Mouse (Mus musculus): Measurements from ENCODE around the gene Gpd1l. TPM values are rescaled to one million over a fixed set of nuclear protein-coding genes. Genes with fewer than 3 reads are reported as not detected.
"Not testable (repeated sequence)": the region's sequence is repeated elsewhere in the genome, so short reads cannot be mapped to it uniquely, and the experiment has no call there.

Gpd1l gene
- 10 to 100 TPM in 3 of 26 experiments, 1 to 10 TPM in 19, under 1 TPM in 4; 0.43 to 13.0 (median 4.0) TPM for total RNA-seq (2018; cell fraction: chromatin; rRNA removed)
- total RNA-seq (2018; cell fraction: cytosol; rRNA removed), result 10 to 100 TPM; 11.9 to 29.5 (median 18.0) TPM
- total RNA-seq (2018; cell fraction: nucleus; rRNA removed), result 10 to 100 TPM in 16 of 26 experiments, 1 to 10 TPM in 10; 5.1 to 25.6 (median 10.7) TPM
- polyA plus RNA-seq (2018), result 19.9 to 26.2 TPM (median 23.2 TPM) in 3 replicates

- WGBS (ENCODE audit: missing documents), result under 1% methylated on average over 30 of the region's 30 CpGs
- Histone ChIP-seq H3K27ac (no peak within 1 kb of the TSS), H3K79me2 (ENCODE audit: inconsistent target) (peaks cover 37% of the 10 kb centered on the region), H3K4me3 (ENCODE audit: inconsistent target) (peak within 1 kb of the TSS; percentile 65), H3K36me3 (ENCODE audit: inconsistent target) (no peaks in the 10 kb centered on the region)
Measured at GRCm38 (mm10) chr9:114933723-114934171, at the start of gene Gpd1l. Gene Gpd1l, minus strand, starts transcription at chr9:114933987.

DNA sequence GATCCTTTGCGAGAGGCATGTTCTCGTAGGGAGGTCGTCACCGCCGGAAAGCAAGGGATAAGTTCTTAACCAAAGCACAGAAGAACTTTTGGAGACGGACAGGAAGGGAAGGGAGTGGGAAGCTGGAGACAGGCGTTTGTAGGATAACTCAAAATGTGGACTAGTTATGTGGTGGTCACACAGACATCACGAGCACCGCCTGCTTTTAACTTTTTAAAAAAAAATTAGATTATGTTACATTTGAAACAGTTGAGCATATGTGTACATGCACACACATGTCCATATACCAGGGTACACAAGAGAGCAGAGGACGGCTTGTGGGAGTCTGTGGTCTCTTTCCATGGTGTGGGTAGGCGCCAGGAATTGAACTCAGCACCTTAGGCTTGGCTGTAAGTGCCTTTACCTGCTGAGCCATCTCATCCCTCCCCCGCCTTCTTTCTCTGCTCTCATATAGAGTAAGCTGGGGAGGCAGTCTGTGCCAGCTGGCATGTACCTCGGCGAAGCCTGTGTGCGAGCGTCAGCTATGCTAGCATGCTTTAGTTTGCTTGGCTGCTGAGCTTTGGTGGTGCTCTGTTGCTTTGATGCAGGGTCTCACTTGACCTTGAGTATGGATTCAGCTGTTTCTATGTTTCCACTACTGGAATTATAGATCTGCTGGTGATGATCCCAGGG, 49.0 kb upstream of the Gpd1l start, which contains the start of gene Rps27rt:
Gene Rps27rt (minus strand): TSS at position 51 of the 672 bp plus-strand sequence.
- H3K27ac ChIP-seq, result no peak within 1 kb of the TSS
- H3K79me2 ChIP-seq (ENCODE audit: inconsistent target), result no peaks in the 10 kb centered on the region
- H3K4me3 ChIP-seq (ENCODE audit: inconsistent target), result no peak within 1 kb of the TSS
- H3K36me3 ChIP-seq (ENCODE audit: inconsistent target), result no peaks in the 10 kb centered on the region
- 92% methylated on average over 16 of the region's 16 CpGs for WGBS (ENCODE audit: missing documents)

DNA sequence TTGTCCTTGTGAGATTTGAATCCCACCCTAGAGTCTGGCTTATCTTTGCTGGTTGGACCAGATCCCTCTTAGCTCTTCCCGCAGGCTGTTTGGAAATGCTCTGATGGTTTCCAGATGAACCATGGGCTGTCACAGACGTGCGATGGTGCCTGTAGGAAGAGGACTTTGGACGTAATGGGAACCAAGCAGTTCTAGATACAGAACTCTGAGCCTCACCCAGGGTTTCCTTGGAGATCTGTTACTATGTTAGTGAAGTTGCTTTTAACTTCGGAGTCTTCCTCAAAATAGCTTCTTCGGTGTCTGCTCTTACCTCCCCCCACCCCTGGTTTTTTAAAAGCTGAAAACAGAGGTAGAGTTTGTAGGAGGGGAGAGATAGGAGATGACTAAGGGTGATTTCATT, 46.2 kb upstream of the Gpd1l start:
- H3K79me2 ChIP-seq (ENCODE audit: inconsistent target), result no peaks in the 10 kb centered on the region
- H3K4me3 ChIP-seq (ENCODE audit: inconsistent target), result no peak overlapping the region
- WGBS (ENCODE audit: missing documents), result 73% methylated on average over 6 of the region's 6 CpGs
- no peak overlapping the region for H3K27ac ChIP-seq
- no peaks in the 10 kb centered on the region for H3K36me3 ChIP-seq (ENCODE audit: inconsistent target)

DNA sequence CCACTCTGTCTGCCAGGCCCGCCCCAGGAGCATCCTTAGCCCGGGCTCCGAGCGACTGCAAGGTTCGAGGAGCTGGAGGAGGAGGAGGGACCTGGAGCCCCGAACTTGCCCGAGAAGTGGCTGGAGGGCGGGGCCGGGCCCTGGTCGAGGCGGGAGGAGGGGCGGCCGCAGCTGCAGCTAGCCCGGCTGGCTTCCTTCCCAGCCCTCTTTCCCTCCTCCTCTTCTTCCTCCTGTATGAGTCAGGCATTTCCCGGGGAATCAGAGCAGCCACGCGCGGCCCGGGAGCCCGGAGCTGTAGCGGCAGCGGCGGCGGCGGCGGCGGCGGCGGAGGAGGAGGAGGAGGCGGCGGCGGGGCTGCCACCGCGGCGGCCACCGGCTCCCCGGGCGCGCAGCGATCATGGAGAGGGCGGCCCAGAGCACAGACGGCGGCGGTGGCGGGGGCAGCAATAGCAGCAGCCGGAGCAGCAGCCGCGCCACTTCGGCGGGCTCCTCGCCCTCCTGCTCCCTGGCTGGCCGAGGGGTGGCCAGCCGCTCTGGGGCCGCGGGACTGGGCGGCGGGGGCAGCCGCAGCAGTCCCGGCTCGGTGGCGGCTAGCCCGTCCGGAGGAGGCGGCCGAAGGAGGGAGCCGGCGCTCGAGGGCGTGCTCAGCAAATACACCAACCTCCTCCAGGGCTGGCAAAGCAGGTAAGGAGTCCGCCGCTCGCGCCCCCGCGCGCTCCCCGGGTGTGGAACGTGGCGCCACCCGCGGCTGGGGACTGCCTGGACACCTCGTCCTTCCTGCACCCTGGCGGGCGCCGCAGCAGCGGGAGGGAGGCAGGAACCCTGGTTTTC, 44.7 kb upstream of the Gpd1l start, which contains the start of gene Osbpl10:
Gene Osbpl10 (plus strand): TSS at position 289 of the 831 bp plus-strand sequence.
- no peaks in the 10 kb centered on the region for H3K36me3 ChIP-seq (ENCODE audit: inconsistent target)
- H3K27ac ChIP-seq, result no peak within 1 kb of the TSS
- no peaks in the 10 kb centered on the region for H3K79me2 ChIP-seq (ENCODE audit: inconsistent target)
- 2% methylated on average over 82 of the region's 86 CpGs for WGBS (ENCODE audit: missing documents)
- H3K4me3 ChIP-seq (ENCODE audit: inconsistent target), result no peak within 1 kb of the TSS

- WGBS (ENCODE audit: missing documents), result 20% methylated on average over 31 of the region's 31 CpGs
- H3K4me3 ChIP-seq (ENCODE audit: inconsistent target), result no peak overlapping the region
- H3K27ac ChIP-seq, result no peak overlapping the region
Measured at GRCm38 (mm10) chr9:114977461-114978280, 43.9 kb upstream of the Gpd1l start.

DNA sequence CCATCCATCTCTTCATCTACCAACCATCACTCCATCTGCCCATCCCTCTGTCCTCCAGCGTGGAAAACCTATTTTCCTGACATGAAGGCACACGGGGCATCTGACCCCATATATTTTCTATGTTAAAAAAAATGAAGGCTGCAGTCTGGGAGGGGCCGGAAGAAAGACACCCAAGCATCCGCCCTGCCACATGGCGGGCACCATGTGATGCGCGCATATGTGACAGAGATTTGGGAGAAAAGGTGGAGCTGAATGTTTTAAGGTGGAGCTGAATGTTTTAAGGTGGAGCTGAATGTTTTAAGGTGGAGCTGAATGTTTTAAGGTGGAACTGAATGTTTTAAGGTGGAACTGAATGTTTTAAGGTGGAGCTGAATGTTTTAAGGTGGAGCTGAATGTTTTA, 32.5 kb upstream of the Gpd1l start:
- not testable (repeated sequence) for H3K27ac ChIP-seq; H3K4me3 ChIP-seq (ENCODE audit: inconsistent target); H3K36me3 ChIP-seq (ENCODE audit: inconsistent target); H3K79me2 ChIP-seq (ENCODE audit: inconsistent target)
- WGBS (ENCODE audit: missing documents), result 84% methylated on average over 7 of the region's 7 CpGs

More at GRCm38 (mm10) chr9:114977461-114978280, 43.9 kb upstream of the Gpd1l start:
- no peaks in the 10 kb centered on the region for H3K36me3 ChIP-seq (ENCODE audit: inconsistent target)
- H3K79me2 ChIP-seq (ENCODE audit: inconsistent target), result no peaks in the 10 kb centered on the region

DNA sequence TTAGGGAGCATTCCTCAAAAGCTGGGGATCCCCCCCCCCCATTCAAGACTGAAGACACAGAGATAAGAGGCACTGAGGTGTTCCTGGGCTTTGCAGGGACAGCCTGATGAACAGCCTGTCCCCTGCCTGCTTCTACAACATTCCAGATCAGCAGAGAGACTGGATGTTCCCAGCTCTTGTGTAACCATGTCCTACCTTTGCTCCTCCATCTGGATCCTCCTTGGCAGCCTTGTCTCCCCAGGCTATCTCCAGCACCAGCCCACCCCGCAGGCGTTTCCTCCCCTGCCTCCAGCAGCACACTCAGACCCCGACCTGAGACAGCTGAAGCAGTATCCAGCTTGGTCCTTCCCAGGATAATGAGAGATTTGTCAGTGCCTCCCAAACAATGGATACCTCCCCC, 30.3 kb upstream of the Gpd1l start:
- no peak overlapping the region for H3K4me3 ChIP-seq (ENCODE audit: inconsistent target)
- H3K36me3 ChIP-seq (ENCODE audit: inconsistent target), result no peaks in the 10 kb centered on the region
- H3K79me2 ChIP-seq (ENCODE audit: inconsistent target), result no peaks in the 10 kb centered on the region
- WGBS (ENCODE audit: missing documents), result 94% methylated on average over 3 of the region's 3 CpGs
- H3K27ac ChIP-seq, result no peak overlapping the region

- Histone ChIP-seq H3K27ac (no peak overlapping the region), H3K36me3 (ENCODE audit: inconsistent target) (no peaks in the 10 kb centered on the region), H3K79me2 (ENCODE audit: inconsistent target) (no peaks in the 10 kb centered on the region), H3K4me3 (ENCODE audit: inconsistent target) (no peak overlapping the region)
- WGBS (ENCODE audit: missing documents), result 26% methylated on average over 6 of the region's 6 CpGs
Measured at GRCm38 (mm10) chr9:114960844-114961243, 27.1 kb upstream of the Gpd1l start.

DNA sequence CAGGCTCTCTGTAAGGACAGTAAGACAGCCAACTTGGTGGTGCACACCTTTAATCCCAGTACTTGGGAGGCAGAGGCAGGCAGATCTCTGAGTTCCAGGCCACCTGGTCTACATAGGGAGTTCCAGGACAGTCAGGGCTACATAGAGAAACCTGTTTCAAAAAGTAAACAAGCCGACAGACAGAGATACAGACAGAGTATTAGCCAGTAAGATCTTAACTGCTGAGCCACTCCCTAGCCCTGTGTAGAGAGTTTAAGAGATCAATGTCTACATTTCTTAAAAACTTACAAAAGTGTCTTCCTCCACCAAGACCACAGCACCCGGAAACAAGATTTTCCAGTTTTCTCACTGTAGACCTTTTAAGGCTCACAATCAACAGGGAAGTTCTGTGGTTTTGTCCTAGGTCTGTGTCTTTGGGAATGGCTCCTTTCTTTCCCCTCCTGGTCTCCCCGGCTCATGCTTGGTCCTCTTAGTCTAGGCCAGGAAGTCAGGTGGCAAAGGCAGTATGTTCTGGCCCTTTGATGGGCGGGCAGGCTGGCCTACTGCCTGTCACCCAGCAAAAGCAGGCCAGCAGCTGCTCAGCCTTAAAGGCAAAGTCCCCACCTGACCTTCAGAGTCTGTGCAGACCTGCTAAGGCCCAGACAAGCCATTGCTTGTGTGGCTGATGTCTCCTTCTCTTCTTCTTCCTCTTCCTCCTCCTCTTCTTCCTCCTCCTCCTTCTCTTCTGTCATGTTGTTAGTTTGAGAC, 26.4 kb upstream of the Gpd1l start:
- no peaks in the 10 kb centered on the region for H3K79me2 ChIP-seq (ENCODE audit: inconsistent target)
- no peaks in the 10 kb centered on the region for H3K36me3 ChIP-seq (ENCODE audit: inconsistent target)
- 78% methylated on average over 4 of the region's 4 CpGs for WGBS (ENCODE audit: missing documents)
- H3K27ac ChIP-seq, result no peak overlapping the region
- H3K4me3 ChIP-seq (ENCODE audit: inconsistent target), result no peak overlapping the region

DNA sequence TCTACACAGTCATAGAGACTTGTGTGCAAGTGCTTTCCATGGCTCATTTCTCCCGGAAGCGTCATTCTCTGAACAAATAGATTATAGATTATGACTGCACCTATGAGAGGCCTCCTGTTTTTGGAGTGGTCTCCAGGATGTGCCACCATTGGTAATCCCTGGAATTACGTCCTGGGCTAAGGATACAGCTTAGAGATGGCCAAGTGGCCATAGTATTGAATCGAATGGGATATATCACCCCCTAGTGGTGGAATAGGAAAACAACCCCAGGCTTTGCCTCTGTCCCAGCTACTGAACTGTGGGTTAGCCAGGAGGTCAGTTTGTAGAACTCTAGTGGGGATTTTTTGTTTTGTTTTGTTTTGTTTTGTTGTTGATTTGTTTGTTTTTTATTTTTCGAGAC, 23.2 kb upstream of the Gpd1l start:
- no peak overlapping the region for H3K27ac ChIP-seq
- whole genome bisulfite sequencing (ENCODE audit: missing documents), result 46% methylated on average over 5 of the region's 5 CpGs
- H3K79me2 ChIP-seq (ENCODE audit: inconsistent target), result no peaks in the 10 kb centered on the region
- no peaks in the 10 kb centered on the region for H3K36me3 ChIP-seq (ENCODE audit: inconsistent target)
- H3K4me3 ChIP-seq (ENCODE audit: inconsistent target), result no peak overlapping the region

DNA sequence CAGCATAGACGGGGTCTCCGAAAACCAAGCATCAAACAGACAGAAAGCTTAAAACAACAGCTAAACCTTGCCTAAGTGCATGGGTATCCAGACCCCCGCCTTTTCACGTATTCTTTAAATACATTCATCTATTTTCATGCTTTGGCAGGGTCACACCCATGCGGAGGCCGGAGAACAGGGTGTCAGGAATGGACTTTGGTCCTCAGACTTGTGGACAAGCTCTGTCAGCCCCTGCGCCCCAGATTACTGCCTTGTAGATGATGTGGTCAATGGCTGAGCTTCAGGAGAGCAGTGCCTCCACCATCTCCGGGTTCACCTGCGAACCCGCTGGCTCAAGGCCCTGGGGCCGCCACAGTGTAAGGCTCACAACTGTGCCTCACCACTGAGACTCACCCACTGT, 21.6 kb upstream of the Gpd1l start:
- 97% methylated on average over 11 of the region's 11 CpGs for WGBS (ENCODE audit: missing documents)
- no peaks in the 10 kb centered on the region for H3K36me3 ChIP-seq (ENCODE audit: inconsistent target)
- no peak overlapping the region for H3K4me3 ChIP-seq (ENCODE audit: inconsistent target)
- H3K79me2 ChIP-seq (ENCODE audit: inconsistent target), result no peaks in the 10 kb centered on the region
- H3K27ac ChIP-seq, result no peak overlapping the region

- H3K4me3 ChIP-seq (ENCODE audit: inconsistent target), result no peak overlapping the region
- no peak overlapping the region for H3K27ac ChIP-seq
- H3K79me2 ChIP-seq (ENCODE audit: inconsistent target), result no peaks in the 10 kb centered on the region
- no peaks in the 10 kb centered on the region for H3K36me3 ChIP-seq (ENCODE audit: inconsistent target)
- 63% methylated on average over 1 of the region's 1 CpGs for WGBS (ENCODE audit: missing documents)
Measured at GRCm38 (mm10) chr9:114952866-114953265, 19.1 kb upstream of the Gpd1l start.

GRCm38 (mm10) chr9:114948395-114948794, 14.6 kb upstream of the Gpd1l start:
- Histone ChIP-seq H3K4me3 (ENCODE audit: inconsistent target) (no peak overlapping the region), H3K36me3 (ENCODE audit: inconsistent target) (no peaks in the 10 kb centered on the region), H3K79me2 (ENCODE audit: inconsistent target) (no peaks in the 10 kb centered on the region), H3K27ac (no peak overlapping the region)
- 19% methylated on average over 5 of the region's 5 CpGs for WGBS (ENCODE audit: missing documents)
